Mouse (Mus musculus): ENCODE data around the gene Cib1.

DNA sequence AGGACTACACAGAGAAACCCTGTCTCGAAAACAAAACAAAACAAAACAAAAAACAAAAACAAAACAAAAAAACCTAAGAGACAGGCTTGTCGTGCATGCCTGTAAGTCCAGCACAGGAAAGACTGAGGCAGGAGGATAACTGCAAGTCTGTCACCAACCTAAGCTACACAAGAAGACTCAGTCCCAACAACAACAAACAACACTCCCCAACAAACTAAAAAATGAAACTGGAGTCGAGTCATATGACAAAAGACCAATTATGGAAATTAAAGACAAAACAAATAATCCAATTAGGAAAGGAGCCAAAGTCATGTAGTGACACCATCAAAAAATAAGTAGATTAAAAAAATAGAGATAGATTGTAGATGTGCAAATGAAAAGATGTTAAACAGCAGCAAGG, 52.4 kb downstream of the Cib1 start:
- TF ChIP-seq GATA1 (IDR thresholded peaks at IDR 0.05; ENCODE audit: borderline replicate concordance, low read length) = no peak
- TF ChIP-seq FLI1 (IDR thresholded peaks at IDR 0.05; ENCODE audit: low read length) = no peak

All from megakaryocyte, embryonic 14.5 days (primary cell).